Mouse (Mus musculus): Measurements from ENCODE around the gene Kat2b.
A peak's percentile ranks its signal among the peaks of the same experiment; 100 is the strongest.

DNA sequence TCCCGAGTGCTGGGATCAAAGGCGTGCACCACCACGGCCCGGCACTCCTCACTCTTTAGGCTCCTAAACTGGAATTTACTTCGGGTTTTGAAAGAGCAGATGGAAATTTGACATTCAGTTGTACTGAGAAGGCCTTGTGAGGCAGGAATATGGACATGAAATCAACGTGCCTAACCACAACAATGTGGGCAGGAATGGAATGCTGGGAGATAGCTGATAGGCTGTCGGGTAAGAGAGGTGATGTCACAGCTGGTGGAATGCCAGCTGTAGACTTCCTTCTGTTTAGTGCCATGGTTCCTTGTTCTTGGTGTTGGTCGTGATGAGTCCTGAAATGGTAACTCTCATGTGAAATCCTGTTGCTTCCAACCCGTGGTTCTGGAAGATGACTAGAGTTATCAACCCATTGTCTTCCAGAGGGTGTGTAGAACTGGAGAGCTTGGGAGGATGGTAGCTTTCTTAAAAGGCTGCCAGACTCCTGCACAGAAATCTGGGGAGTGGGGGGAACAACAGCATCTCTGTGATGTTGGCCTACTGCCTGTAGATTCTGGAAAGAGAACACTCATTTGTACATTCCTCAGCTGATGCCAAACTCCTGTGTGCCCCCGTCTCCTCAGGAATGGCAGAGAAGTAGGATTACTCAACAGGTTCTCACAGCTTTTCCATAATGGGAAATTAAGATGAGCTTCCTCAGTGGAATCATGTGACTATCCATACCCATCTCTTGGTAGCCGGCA lies 17.4 kb downstream of the Kat2b start:
- no peak for TF ChIP-seq ELF1 (IDR thresholded peaks at IDR 0.05; ENCODE audit: low read depth, low read length)
- TF ChIP-seq POLR2A (IDR thresholded peaks at IDR 0.05; ENCODE audit: control insufficient read depth in 1 of 2, insufficient read depth in 1 of 2, low read depth in 1 of 2, low read length in 2 of 2, poor library complexity in 1 of 2), result no peak
- TF ChIP-seq CTCF (IDR thresholded peaks at IDR 0.05 in 2 of 3, conservative IDR thresholded peaks at IDR 0.05 in 1 of 3; ENCODE audit: control insufficient read depth in 1 of 3, insufficient read depth in 1 of 3, low read depth in 2 of 3, low read length in 3 of 3, poor library complexity in 1 of 3, severe bottlenecking in 1 of 3), result no peak
- TF ChIP-seq MAX (IDR thresholded peaks at IDR 0.05; ENCODE audit: low read length), result peak; percentile 65
- TF ChIP-seq GATA1 (IDR thresholded peaks at IDR 0.05; ENCODE audit: low read depth, low read length), result no peak
- TF ChIP-seq TBP (IDR thresholded peaks at IDR 0.05; ENCODE audit: low read depth, low read length), result no peak
- TF ChIP-seq HCFC1 (IDR thresholded peaks at IDR 0.05; ENCODE audit: low read depth, low read length), result no peak
- TF ChIP-seq RAD21 (IDR thresholded peaks at IDR 0.05; ENCODE audit: low read depth, low read length), result no peak

Measured in MEL (cell line).